Mouse (Mus musculus) cerebellum, adult 11 months (tissue): ENCODE measurements at regions not wholly inside any gene's neighbourhood (a gene's known extent, or its start where the extent isn't known, plus 50 kb on each side); places are given as distances from the start of the nearest gene placed in this dataset.

Experiments used
- DNase-seq: peaks from one replicate; pipeline ENCODE4 v3.0.0; 2022

- no peak for DNase-seq
Measured at GRCm38 (mm10) chr3:156264654-156265053, 296.9 kb upstream of the Negr1 start.

- DNase-seq: no peak
Measured at GRCm38 (mm10) chr3:156267727-156268126, 293.9 kb upstream of the Negr1 start.

- no peak for DNase-seq
Measured at GRCm38 (mm10) chr3:156299984-156300770, 261.4 kb upstream of the Negr1 start.

GRCm38 (mm10) chr3:156301302-156301701, 260.3 kb upstream of the Negr1 start:
- DNase-seq: no peak

GRCm38 (mm10) chr3:156301745-156302144, 259.8 kb upstream of the Negr1 start:
- no peak for DNase-seq

- DNase-seq: no peak
Measured at GRCm38 (mm10) chr3:156304174-156304573, 257.4 kb upstream of the Negr1 start.

- DNase-seq: no peak
Measured at GRCm38 (mm10) chr3:156305064-156305463, 256.5 kb upstream of the Negr1 start.

GRCm38 (mm10) chr3:156335033-156335793, 226.4 kb upstream of the Negr1 start:
- no peak for DNase-seq

- DNase-seq: no peak
Measured at GRCm38 (mm10) chr3:156341484-156341883, 220.1 kb upstream of the Negr1 start.

GRCm38 (mm10) chr3:156351727-156352126, 209.9 kb upstream of the Negr1 start:
- peak; percentile 5 for DNase-seq

- DNase-seq: no peak
Measured at GRCm38 (mm10) chr3:156353430-156353829, 208.2 kb upstream of the Negr1 start.

GRCm38 (mm10) chr3:156353841-156354473, 207.6 kb upstream of the Negr1 start:
- no peak for DNase-seq

GRCm38 (mm10) chr3:156368669-156369343, 192.8 kb upstream of the Negr1 start:
- DNase-seq: no peak

GRCm38 (mm10) chr3:156376717-156377116, 184.9 kb upstream of the Negr1 start:
- no peak for DNase-seq

GRCm38 (mm10) chr3:156382919-156383318, 178.7 kb upstream of the Negr1 start:
- DNase-seq: no peak

- no peak for DNase-seq
Measured at GRCm38 (mm10) chr3:156406136-156406535, 155.5 kb upstream of the Negr1 start.

- DNase-seq: no peak
Measured at GRCm38 (mm10) chr3:156407112-156407511, 154.5 kb upstream of the Negr1 start.

- DNase-seq: no peak
Measured at GRCm38 (mm10) chr3:156410126-156410525, 151.5 kb upstream of the Negr1 start.

- DNase-seq: no peak
Measured at GRCm38 (mm10) chr3:156412757-156413156, 148.8 kb upstream of the Negr1 start.

- no peak for DNase-seq
Measured at GRCm38 (mm10) chr3:156414431-156415427, 146.9 kb upstream of the Negr1 start.

GRCm38 (mm10) chr3:156418124-156418523, 143.5 kb upstream of the Negr1 start:
- DNase-seq: no peak

GRCm38 (mm10) chr3:156423100-156423499, 138.5 kb upstream of the Negr1 start:
- no peak for DNase-seq
